Mouse (Mus musculus): ENCODE data around the gene Setmar. TPM values are rescaled to one million over a fixed set of nuclear protein-coding genes. Genes with fewer than 3 reads are reported as not detected.
A peak's percentile ranks its signal among the peaks of the same experiment; 100 is the strongest.
"Not testable (repeated sequence)": the region's sequence is repeated elsewhere in the genome, so short reads cannot be mapped to it uniquely, and the experiment has no call there.

The Setmar gene
- polyA plus RNA-seq (2012; rRNA removed) = 6.6 and 9.5 TPM in 2 replicates

GRCm38 (mm10) chr6:108064918-108065526 is at the start of gene Setmar:
TSS of gene Setmar (plus strand) at chr6:108065045.
- DNase-seq (ENCODE audit: low spot score) = peak; percentile 97

- no peak for DNase-seq (ENCODE audit: low spot score)
Measured at GRCm38 (mm10) chr6:108021646-108022045, 43.2 kb upstream of the Setmar start.

GRCm38 (mm10) chr6:108055041-108055440 is 9.8 kb upstream of the Setmar start:
- not testable (repeated sequence) for DNase-seq (ENCODE audit: low spot score)

- no peak for DNase-seq (ENCODE audit: low spot score)
Measured at GRCm38 (mm10) chr6:108055946-108056345, 8.9 kb upstream of the Setmar start.

- DNase-seq (ENCODE audit: low spot score) = no peak
Measured at GRCm38 (mm10) chr6:108057353-108057752, 7.5 kb upstream of the Setmar start.

GRCm38 (mm10) chr6:108058066-108058465 is 6.8 kb upstream of the Setmar start:
- DNase-seq (ENCODE audit: low spot score) = no peak

- DNase-seq (ENCODE audit: low spot score) = no peak
Measured at GRCm38 (mm10) chr6:108061121-108061520, 3.7 kb upstream of the Setmar start.

- DNase-seq (ENCODE audit: low spot score) = no peak
Measured at GRCm38 (mm10) chr6:108065583-108065982, 738 bp downstream of the Setmar start.

- no peak for DNase-seq (ENCODE audit: low spot score)
Measured at GRCm38 (mm10) chr6:108070947-108071346, 6.1 kb downstream of the Setmar start.

GRCm38 (mm10) chr6:108073071-108073470 is 8.2 kb downstream of the Setmar start:
- no peak for DNase-seq (ENCODE audit: low spot score)

- no peak for DNase-seq (ENCODE audit: low spot score)
Measured at GRCm38 (mm10) chr6:108073931-108074330, 9.1 kb downstream of the Setmar start.

- DNase-seq (ENCODE audit: low spot score) = no peak
Measured at GRCm38 (mm10) chr6:108074624-108075023, 9.8 kb downstream of the Setmar start.

- DNase-seq (ENCODE audit: low spot score) = no peak
Measured at GRCm38 (mm10) chr6:108075857-108076256, 11.0 kb downstream of the Setmar start.

GRCm38 (mm10) chr6:108091296-108091695 is 26.5 kb downstream of the Setmar start:
- DNase-seq (ENCODE audit: low spot score) = no peak

GRCm38 (mm10) chr6:108092646-108093045 is 27.8 kb downstream of the Setmar start:
- no peak for DNase-seq (ENCODE audit: low spot score)

- no peak for DNase-seq (ENCODE audit: low spot score)
Measured at GRCm38 (mm10) chr6:108093449-108093848, 28.6 kb downstream of the Setmar start.

- DNase-seq (ENCODE audit: low spot score) = no peak
Measured at GRCm38 (mm10) chr6:108095445-108095844, 30.6 kb downstream of the Setmar start.

GRCm38 (mm10) chr6:108098171-108098845 is 33.5 kb downstream of the Setmar start:
- DNase-seq (ENCODE audit: low spot score) = no peak

- no peak for DNase-seq (ENCODE audit: low spot score)
Measured at GRCm38 (mm10) chr6:108098846-108099217, 34.0 kb downstream of the Setmar start.

GRCm38 (mm10) chr6:108101936-108102830 is 37.3 kb downstream of the Setmar start:
- no peak for DNase-seq (ENCODE audit: low spot score)

- no peak for DNase-seq (ENCODE audit: low spot score)
Measured at GRCm38 (mm10) chr6:108107376-108107775, 42.5 kb downstream of the Setmar start.

- DNase-seq (ENCODE audit: low spot score) = no peak
Measured at GRCm38 (mm10) chr6:108110336-108110735, 45.5 kb downstream of the Setmar start.

- no peak for DNase-seq (ENCODE audit: low spot score)
Measured at GRCm38 (mm10) chr6:108111693-108112092, 46.8 kb downstream of the Setmar start.

Data from urinary bladder, adult 2 months (tissue).